Mouse (Mus musculus): ENCODE results near the gene Snx5.

GRCm38 (mm10) chr2:144308561-144308960 is 37.9 kb upstream of the Snx5 start:
- no peak for TF ChIP-seq CTCF (IDR thresholded peaks at IDR 0.05; ENCODE audit: borderline replicate concordance, extremely low read depth, insufficient read depth, insufficient read length)
- no peak for TF ChIP-seq POLR2A (IDR thresholded peaks at IDR 0.05; ENCODE audit: borderline replicate concordance, extremely low read depth, insufficient read depth, insufficient read length, poor library complexity, severe bottlenecking)

Data from brain, embryonic 14.5 days (tissue).